Mouse (Mus musculus) myocyte (in vitro differentiated cells): ENCODE results near the gene Gm11032.
A peak's percentile ranks its signal among the peaks of the same experiment; 100 is the strongest.

Source experiments
- CEBPB ChIP-seq: IDR thresholded peaks from 2 replicates; pipeline ENCODE4 v1.6.1; 2011; ENCODE audit warnings: mild to moderate bottlenecking, moderate library complexity; ENCODE audit not compliant: poor library complexity, insufficient read depth, severe bottlenecking
- E2F4 ChIP-seq: IDR thresholded peaks from one replicate; pipeline ENCODE4 v1.6.1; 2011; ENCODE audit warnings: mild to moderate bottlenecking, control low read depth, moderate library complexity; ENCODE audit not compliant: insufficient read depth
- MAX ChIP-seq: IDR thresholded peaks from one replicate; pipeline ENCODE4 v1.6.1; 2011; ENCODE audit warnings: low read depth, mild to moderate bottlenecking, control low read depth
- MYOD1 ChIP-seq, 3 experiments: IDR thresholded peaks; one replicate each; pipeline ENCODE4 v1.6.1; 2011; ENCODE audit warnings: control low read depth in 2 of 3, low read depth in 2 of 3, mild to moderate bottlenecking in 2 of 3, moderate library complexity in 1 of 3; ENCODE audit not compliant: insufficient read length in 2 of 3, control insufficient read depth in 1 of 3
- MYOG ChIP-seq, 3 experiments: IDR thresholded peaks; one replicate each; pipeline ENCODE4 v1.6.1; 2011; ENCODE audit warnings: control low read depth in 2 of 3, low read depth in 2 of 3, mild to moderate bottlenecking in 2 of 3; ENCODE audit not compliant: insufficient read length in 2 of 3, control insufficient read depth in 1 of 3, insufficient read depth in 1 of 3
- POLR2A ChIP-seq: IDR thresholded peaks from one replicate; pipeline ENCODE4 v1.6.1; 2011; ENCODE audit warnings: low read depth, mild to moderate bottlenecking, control low read depth, moderate library complexity; ENCODE audit not compliant: insufficient read length
- POLR2AphosphoS2 ChIP-seq: IDR thresholded peaks from one replicate; pipeline ENCODE4 v1.6.1; 2011; ENCODE audit warnings: low read depth, control low read depth; ENCODE audit not compliant: insufficient read length
- REST ChIP-seq: IDR thresholded peaks from one replicate; pipeline ENCODE4 v1.6.1; 2011; ENCODE audit warnings: mild to moderate bottlenecking, control low read depth, moderate library complexity; ENCODE audit not compliant: insufficient read depth, insufficient read length
- SRF ChIP-seq: IDR thresholded peaks from one replicate; pipeline ENCODE4 v1.6.1; 2011; ENCODE audit warnings: low read depth; ENCODE audit not compliant: control insufficient read depth, insufficient read length
- TCF12 ChIP-seq: IDR thresholded peaks from one replicate; pipeline ENCODE4 v1.6.1; 2011; ENCODE audit warnings: mild to moderate bottlenecking, control low read depth; ENCODE audit not compliant: poor library complexity, insufficient read depth, severe bottlenecking
- TCF3 ChIP-seq: IDR thresholded peaks from one replicate; pipeline ENCODE4 v1.6.1; 2011; ENCODE audit warnings: low read depth, control low read depth; ENCODE audit not compliant: insufficient read length
- USF1 ChIP-seq: IDR thresholded peaks from one replicate; pipeline ENCODE4 v1.6.1; 2011; ENCODE audit warnings: low read depth, mild to moderate bottlenecking, control low read depth, moderate library complexity

GRCm38 (mm10) chr11:4594608-4595500 is 25.0 kb upstream of the Gm11032 start, which contains the start of gene Mtmr3:
- TF ChIP-seq CEBPB (no peak), POLR2A (peak; percentile 59), TCF12 (no peak), USF1 (no peak), MAX (no peak), E2F4 (no peak), REST (no peak), TCF3 (no peak), SRF (no peak), MYOD1 (IDR thresholded peaks at IDR 0.05; ENCODE audit: control insufficient read depth in 1 of 3, insufficient read length in 2 of 3, low read depth in 2 of 3) (no peak), POLR2AphosphoS2 (peak; percentile 46), MYOG (IDR thresholded peaks at IDR 0.05; ENCODE audit: control insufficient read depth in 1 of 3, insufficient read depth in 1 of 3, insufficient read length in 2 of 3, low read depth in 2 of 3) (no peak)
